Mouse (Mus musculus): Measurements from ENCODE around the gene Cbx7.

Cbx7 gene

GRCm38 (mm10) chr15:79894343-79894742 is 76.6 kb downstream of the Cbx7 start:
- DNase-seq (ENCODE audit: low spot score): no peak

GRCm38 (mm10) chr15:79893824-79894123 is 77.1 kb downstream of the Cbx7 start:
- DNase-seq (ENCODE audit: low spot score): no peak

- no peak for DNase-seq (ENCODE audit: low spot score)
Measured at GRCm38 (mm10) chr15:79892995-79893823, 77.7 kb downstream of the Cbx7 start.

- peak; percentile 60 for DNase-seq (ENCODE audit: low spot score)
Measured at GRCm38 (mm10) chr15:79892213-79892541, 78.7 kb downstream of the Cbx7 start.

GRCm38 (mm10) chr15:79891436-79892212 is 79.3 kb downstream of the Cbx7 start, which contains the start of gene Apobec3:
Apobec3 (plus strand) TSS chr15:79891659.
- peak; percentile 85 for DNase-seq (ENCODE audit: low spot score)

GRCm38 (mm10) chr15:79884820-79885219 is 86.1 kb downstream of the Cbx7 start:
- no peak for DNase-seq (ENCODE audit: low spot score)

- DNase-seq (ENCODE audit: low spot score): peak; percentile 92
Measured at GRCm38 (mm10) chr15:79883352-79883822, 87.5 kb downstream of the Cbx7 start.

- no peak for DNase-seq (ENCODE audit: low spot score)
Measured at GRCm38 (mm10) chr15:79882623-79883267, 88.2 kb downstream of the Cbx7 start.

GRCm38 (mm10) chr15:79880477-79880876 is 90.4 kb downstream of the Cbx7 start:
- no peak for DNase-seq (ENCODE audit: low spot score)

GRCm38 (mm10) chr15:79879319-79879718 is 91.6 kb downstream of the Cbx7 start:
- no peak for DNase-seq (ENCODE audit: low spot score)

GRCm38 (mm10) chr15:79878725-79879136 is 92.2 kb downstream of the Cbx7 start:
- DNase-seq (ENCODE audit: low spot score): no peak

GRCm38 (mm10) chr15:79875261-79875995 is 95.5 kb downstream of the Cbx7 start:
- no peak for DNase-seq (ENCODE audit: low spot score)

- DNase-seq (ENCODE audit: low spot score): no peak
Measured at GRCm38 (mm10) chr15:79873995-79874394, 96.9 kb downstream of the Cbx7 start.

- no peak for DNase-seq (ENCODE audit: low spot score)
Measured at GRCm38 (mm10) chr15:79873545-79873944, 97.4 kb downstream of the Cbx7 start.

- no peak for DNase-seq (ENCODE audit: low spot score)
Measured at GRCm38 (mm10) chr15:79867260-79868002, 103.5 kb downstream of the Cbx7 start.

Measured in T-cell, adult 2 months (primary cell).